Mouse (Mus musculus): ENCODE measurements around the gene Reg3d. TPM values are rescaled to one million over a fixed set of nuclear protein-coding genes. Genes with fewer than 3 reads are reported as not detected.
"Not testable (repeated sequence)": the region's sequence is repeated elsewhere in the genome, so short reads cannot be mapped to it uniquely, and the experiment has no call there.

Gene Reg3d
- not detected in 2 replicates for polyA plus RNA-seq (2014; fragmentation: Nextera tagmentation; extraction: Ambion mirVana)

DNA sequence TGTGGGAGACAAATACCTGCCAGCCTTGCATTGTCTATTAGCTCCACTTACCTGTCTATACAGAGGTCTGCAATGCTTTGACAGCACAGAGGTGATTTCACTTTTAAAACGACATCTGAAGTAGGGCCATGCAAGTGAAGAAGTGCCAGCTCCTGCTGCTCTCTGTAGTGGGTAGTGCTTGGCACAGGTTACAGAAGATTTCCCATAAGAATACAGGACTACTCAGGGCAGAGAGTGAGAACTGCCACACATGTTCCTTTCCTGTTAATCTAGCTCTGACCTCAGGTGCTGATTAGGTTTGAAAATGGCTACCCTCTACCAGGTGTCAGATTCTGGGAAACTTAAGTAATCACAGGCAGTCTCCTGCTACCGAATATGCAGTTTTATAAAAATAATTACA, at the start of gene Reg3d:
Gene Reg3d, minus strand, starts transcription at position 101 of the 400 bp plus-strand sequence.
- Histone ChIP-seq H3K9me3 (ENCODE audit: control insufficient read depth, low read length) (no peaks in the 10 kb centered on the region), H3K9ac (replicated peaks; ENCODE audit: low read length) (no peak within 1 kb of the TSS), H3K4me3 (replicated peaks; ENCODE audit: low read depth, low read length) (no peak within 1 kb of the TSS), H3K36me3 (ENCODE audit: control insufficient read depth, insufficient read depth, low read length) (no peaks in the 10 kb centered on the region), H3K27ac (replicated peaks; ENCODE audit: low read depth, low read length) (no peak within 1 kb of the TSS), H3K27me3 (ENCODE audit: control insufficient read depth, insufficient read depth, low read length) (no peaks in the 10 kb centered on the region), H3K4me1 (ENCODE audit: control insufficient read depth, insufficient read depth, low read length) (no peaks in the 10 kb centered on the region), H3K4me2 (ENCODE audit: low read length) (no peak within 1 kb of the TSS)
- ATAC-seq (ENCODE audit: low FRiP score, low TSS enrichment) (no peak), DNase-seq (no peak)
- 85% methylated on average over 2 of the region's 2 CpGs for WGBS

DNA sequence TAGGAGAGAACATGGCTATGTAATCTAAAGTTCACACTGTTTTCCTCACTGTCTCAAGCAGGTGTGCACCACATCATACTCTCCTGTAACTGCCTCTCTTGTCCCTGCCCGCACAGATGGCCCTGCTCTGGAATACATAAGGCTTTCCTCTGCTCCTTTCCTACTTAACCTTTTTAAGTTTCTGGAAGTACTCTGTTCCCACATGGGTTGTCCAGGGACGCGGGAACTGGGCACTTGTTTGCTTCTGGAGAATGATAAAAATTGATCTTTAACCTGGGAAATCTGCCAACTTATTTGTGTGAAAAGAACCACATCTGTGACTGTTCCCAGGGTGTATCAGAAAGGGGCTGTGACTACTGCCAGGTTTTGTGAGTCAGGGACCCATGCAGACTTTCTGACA, 46.8 kb upstream of the Reg3d start:
- Histone ChIP-seq H3K4me3 (replicated peaks; ENCODE audit: low read depth, low read length) (no peak overlapping the region), H3K36me3 (ENCODE audit: control insufficient read depth, insufficient read depth, low read length) (no peaks in the 10 kb centered on the region), H3K4me2 (ENCODE audit: low read length) (no peak overlapping the region), H3K27ac (replicated peaks; ENCODE audit: low read depth, low read length) (no peak overlapping the region), H3K9me3 (ENCODE audit: control insufficient read depth, low read length) (no peaks in the 10 kb centered on the region), H3K4me1 (ENCODE audit: control insufficient read depth, insufficient read depth, low read length) (no peaks in the 10 kb centered on the region), H3K27me3 (ENCODE audit: control insufficient read depth, insufficient read depth, low read length) (no peaks in the 10 kb centered on the region), H3K9ac (replicated peaks; ENCODE audit: low read length) (no peak overlapping the region)
- DNase-seq (no peak), ATAC-seq (ENCODE audit: low FRiP score, low TSS enrichment) (no peak)
- WGBS, result 89% methylated on average over 3 of the region's 3 CpGs

DNA sequence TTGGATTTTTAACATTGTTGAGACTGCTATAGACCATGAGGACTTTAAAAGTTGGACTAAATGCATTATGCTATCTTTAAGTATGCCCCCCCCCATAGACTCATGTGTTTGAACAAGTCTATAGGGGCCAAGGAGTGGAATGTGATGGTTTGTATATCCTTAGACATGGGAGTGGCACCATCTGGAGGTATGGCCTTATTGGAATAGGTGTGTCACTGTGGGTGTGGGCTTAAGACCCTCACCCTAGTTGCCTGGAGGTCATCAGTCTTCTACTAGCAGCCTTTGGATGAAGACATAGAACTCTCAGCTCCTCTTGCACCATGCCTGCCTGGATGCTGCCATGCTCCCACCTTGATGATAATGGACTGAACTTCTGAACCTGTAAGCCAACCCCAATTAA, 43.7 kb upstream of the Reg3d start, which contains the start of gene Reg1:
Gene Reg1, plus strand, starts transcription at position 301 of the 400 bp plus-strand sequence.
- H3K36me3 ChIP-seq (ENCODE audit: control insufficient read depth, insufficient read depth, low read length); DNase-seq; H3K4me1 ChIP-seq (ENCODE audit: control insufficient read depth, insufficient read depth, low read length); H3K9me3 ChIP-seq (ENCODE audit: control insufficient read depth, low read length); H3K27me3 ChIP-seq (ENCODE audit: control insufficient read depth, insufficient read depth, low read length); H3K4me3 ChIP-seq (replicated peaks; ENCODE audit: low read depth, low read length); H3K27ac ChIP-seq (replicated peaks; ENCODE audit: low read depth, low read length); H3K4me2 ChIP-seq (ENCODE audit: low read length); H3K9ac ChIP-seq (replicated peaks; ENCODE audit: low read length); ATAC-seq (ENCODE audit: low FRiP score, low TSS enrichment): not testable (repeated sequence)

DNA sequence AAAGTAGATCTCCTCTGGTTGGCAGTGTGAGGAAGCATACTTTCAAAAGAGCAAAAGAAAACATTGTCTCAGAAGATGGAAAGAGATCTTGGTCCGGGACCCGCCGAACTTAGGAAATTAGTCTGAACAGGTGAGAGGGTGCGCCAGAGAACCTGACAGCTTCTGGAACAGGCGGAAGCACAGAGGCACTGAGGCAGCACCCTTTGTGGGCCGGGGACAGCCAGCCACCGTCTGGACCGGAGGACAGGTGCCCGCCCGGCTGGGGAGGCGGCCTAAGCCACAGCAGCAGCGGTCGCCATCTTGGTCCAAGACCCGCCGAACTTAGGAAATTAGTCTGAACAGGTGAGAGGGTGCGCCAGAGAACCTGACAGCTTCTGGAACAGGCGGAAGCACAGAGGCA, 16.7 kb upstream of the Reg3d start, which contains the start of gene Reg2:
Gene Reg2, plus strand, starts transcription at position 301 of the 400 bp plus-strand sequence.
- H3K9ac ChIP-seq (replicated peaks; ENCODE audit: low read length); H3K36me3 ChIP-seq (ENCODE audit: control insufficient read depth, insufficient read depth, low read length); DNase-seq; H3K4me1 ChIP-seq (ENCODE audit: control insufficient read depth, insufficient read depth, low read length); ATAC-seq (ENCODE audit: low FRiP score, low TSS enrichment); H3K4me2 ChIP-seq (ENCODE audit: low read length); H3K9me3 ChIP-seq (ENCODE audit: control insufficient read depth, low read length); H3K27ac ChIP-seq (replicated peaks; ENCODE audit: low read depth, low read length); H3K4me3 ChIP-seq (replicated peaks; ENCODE audit: low read depth, low read length); H3K27me3 ChIP-seq (ENCODE audit: control insufficient read depth, insufficient read depth, low read length): not testable (repeated sequence)
- 96% methylated on average over 4 of the region's 17 CpGs for WGBS

DNA sequence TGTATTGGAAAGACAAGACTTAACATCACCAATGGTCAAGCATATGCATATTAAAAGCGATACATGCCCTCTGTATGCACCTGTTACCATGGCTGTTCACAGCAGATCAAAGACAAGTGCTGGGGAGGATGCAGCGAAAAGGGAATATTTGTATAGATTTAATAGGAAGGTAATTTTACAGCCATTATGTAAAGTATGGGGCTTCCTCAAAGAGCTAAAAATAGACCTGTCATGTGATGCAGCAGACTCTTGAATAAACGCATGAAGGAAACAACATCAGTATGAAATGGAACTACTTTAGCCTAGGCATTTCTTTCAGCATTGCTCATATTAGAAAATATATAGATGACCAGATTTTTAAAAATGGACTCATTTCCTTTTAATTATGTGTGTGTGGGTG, 6.9 kb upstream of the Reg3d start:
- Histone ChIP-seq H3K36me3 (ENCODE audit: control insufficient read depth, insufficient read depth, low read length) (no peaks in the 10 kb centered on the region), H3K9ac (replicated peaks; ENCODE audit: low read length) (no peak overlapping the region), H3K4me3 (replicated peaks; ENCODE audit: low read depth, low read length) (no peak overlapping the region), H3K27ac (replicated peaks; ENCODE audit: low read depth, low read length) (no peak overlapping the region), H3K27me3 (ENCODE audit: control insufficient read depth, insufficient read depth, low read length) (no peaks in the 10 kb centered on the region), H3K9me3 (ENCODE audit: control insufficient read depth, low read length) (no peaks in the 10 kb centered on the region), H3K4me1 (ENCODE audit: control insufficient read depth, insufficient read depth, low read length) (no peaks in the 10 kb centered on the region), H3K4me2 (ENCODE audit: low read length) (no peak overlapping the region)
- 77% methylated on average over 3 of the region's 3 CpGs for WGBS
- DNase-seq (peak; percentile 2), ATAC-seq (ENCODE audit: low FRiP score, low TSS enrichment) (no peak)

DNA sequence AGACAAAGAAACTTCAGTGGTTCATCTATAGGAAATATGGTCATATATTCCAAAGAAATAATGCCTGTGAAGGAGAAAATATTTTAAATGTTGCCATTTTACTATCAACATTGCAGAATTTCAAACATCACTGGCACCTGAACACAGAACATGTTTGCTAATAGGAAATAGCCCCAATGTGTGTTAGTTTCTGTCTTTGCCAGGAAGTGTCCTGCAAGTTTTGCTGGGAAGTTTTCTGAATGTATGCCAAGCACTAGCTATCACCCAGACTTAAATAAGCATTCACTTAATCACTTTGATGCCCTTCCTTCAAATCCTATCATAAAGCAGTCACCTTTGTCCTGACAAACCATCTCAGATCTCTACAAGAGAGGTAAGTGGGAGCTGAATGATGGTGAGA, 1.7 kb upstream of the Reg3d start, which contains the start of gene Reg3a:
Gene Reg3a, plus strand, starts transcription at position 301 of the 400 bp plus-strand sequence.
- H3K9ac ChIP-seq (replicated peaks; ENCODE audit: low read length), result no peak within 1 kb of the TSS
- H3K4me1 ChIP-seq (ENCODE audit: control insufficient read depth, insufficient read depth, low read length), result no peaks in the 10 kb centered on the region
- H3K27me3 ChIP-seq (ENCODE audit: control insufficient read depth, insufficient read depth, low read length), result no peaks in the 10 kb centered on the region
- no peak within 1 kb of the TSS for H3K27ac ChIP-seq (replicated peaks; ENCODE audit: low read depth, low read length)
- DNase-seq (no peak), ATAC-seq (ENCODE audit: low FRiP score, low TSS enrichment) (no peak)
- no peak within 1 kb of the TSS for H3K4me2 ChIP-seq (ENCODE audit: low read length)
- H3K4me3 ChIP-seq (replicated peaks; ENCODE audit: low read depth, low read length), result no peak within 1 kb of the TSS
- H3K36me3 ChIP-seq (ENCODE audit: control insufficient read depth, insufficient read depth, low read length), result no peaks in the 10 kb centered on the region
- no peaks in the 10 kb centered on the region for H3K9me3 ChIP-seq (ENCODE audit: control insufficient read depth, low read length)

DNA sequence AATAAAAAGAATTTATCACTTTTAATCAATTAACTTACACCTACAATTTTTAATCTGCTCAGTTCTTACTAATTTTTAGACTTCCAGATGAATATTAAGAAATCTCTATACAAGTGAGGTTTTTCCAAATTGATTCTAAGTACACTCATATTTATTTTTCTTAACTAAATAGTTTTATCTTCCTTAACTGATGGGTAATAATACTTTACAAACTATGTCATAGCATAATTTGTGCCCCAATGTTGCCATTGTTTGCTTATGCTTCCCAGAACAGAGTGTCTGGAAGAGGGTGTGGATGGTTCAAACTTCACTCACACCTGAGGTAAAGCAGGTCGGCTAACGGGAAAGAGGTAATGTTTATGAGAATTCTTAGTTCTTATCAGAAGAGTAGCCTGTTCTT, 8.3 kb downstream of the Reg3d start, which contains the start of gene Reg3b:
Gene Reg3b, plus strand, starts transcription at position 301 of the 400 bp plus-strand sequence.
- no peak within 1 kb of the TSS for H3K9ac ChIP-seq (replicated peaks; ENCODE audit: low read length)
- ATAC-seq (ENCODE audit: low FRiP score, low TSS enrichment), result no peak
- H3K9me3 ChIP-seq (ENCODE audit: control insufficient read depth, low read length), result no peaks in the 10 kb centered on the region
- H3K27ac ChIP-seq (replicated peaks; ENCODE audit: low read depth, low read length), result no peak within 1 kb of the TSS
- H3K4me3 ChIP-seq (replicated peaks; ENCODE audit: low read depth, low read length), result no peak within 1 kb of the TSS
- no peaks in the 10 kb centered on the region for H3K4me1 ChIP-seq (ENCODE audit: control insufficient read depth, insufficient read depth, low read length)
- no peak for DNase-seq
- H3K4me2 ChIP-seq (ENCODE audit: low read length), result no peak within 1 kb of the TSS
- H3K36me3 ChIP-seq (ENCODE audit: control insufficient read depth, insufficient read depth, low read length), result no peaks in the 10 kb centered on the region
- no peaks in the 10 kb centered on the region for H3K27me3 ChIP-seq (ENCODE audit: control insufficient read depth, insufficient read depth, low read length)
- 96% methylated on average over 2 of the region's 2 CpGs for WGBS

DNA sequence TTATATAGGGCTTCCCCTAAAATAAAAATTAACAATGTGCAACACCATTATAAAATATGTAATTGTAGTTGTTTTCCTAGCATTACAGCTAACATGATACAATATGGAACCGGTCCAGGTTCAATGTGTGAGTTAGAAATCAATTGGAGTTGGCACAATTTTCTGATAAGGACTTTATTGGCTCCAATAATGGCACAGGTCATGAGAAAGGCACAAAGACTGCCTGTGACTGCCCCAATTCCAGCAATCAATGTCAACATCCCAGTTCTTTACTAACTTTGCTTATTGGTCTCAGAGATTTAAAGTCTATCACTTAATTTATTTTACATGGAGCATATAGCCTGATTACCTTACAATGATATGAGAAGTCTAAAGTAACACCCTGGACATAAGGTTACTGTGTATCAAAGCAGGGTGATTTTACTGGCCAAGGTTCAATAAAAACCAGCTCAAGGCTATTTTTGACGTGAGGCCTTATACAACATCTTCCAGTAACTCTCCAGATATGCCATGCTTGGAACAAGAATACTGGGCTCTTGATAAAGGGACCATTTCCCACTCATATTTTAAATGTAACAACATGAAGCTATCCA, 16.6 kb downstream of the Reg3d start:
- H3K9ac ChIP-seq (replicated peaks; ENCODE audit: low read length), result no peak overlapping the region
- DNase-seq (no peak), ATAC-seq (ENCODE audit: low FRiP score, low TSS enrichment) (no peak)
- no peaks in the 10 kb centered on the region for H3K27me3 ChIP-seq (ENCODE audit: control insufficient read depth, insufficient read depth, low read length)
- no peak overlapping the region for H3K4me2 ChIP-seq (ENCODE audit: low read length)
- H3K27ac ChIP-seq (replicated peaks; ENCODE audit: low read depth, low read length), result no peak overlapping the region
- 76% methylated on average over 2 of the region's 2 CpGs for WGBS
- H3K36me3 ChIP-seq (ENCODE audit: control insufficient read depth, insufficient read depth, low read length), result no peaks in the 10 kb centered on the region
- no peaks in the 10 kb centered on the region for H3K4me1 ChIP-seq (ENCODE audit: control insufficient read depth, insufficient read depth, low read length)
- H3K4me3 ChIP-seq (replicated peaks; ENCODE audit: low read depth, low read length), result no peak overlapping the region
- H3K9me3 ChIP-seq (ENCODE audit: control insufficient read depth, low read length), result no peaks in the 10 kb centered on the region

DNA sequence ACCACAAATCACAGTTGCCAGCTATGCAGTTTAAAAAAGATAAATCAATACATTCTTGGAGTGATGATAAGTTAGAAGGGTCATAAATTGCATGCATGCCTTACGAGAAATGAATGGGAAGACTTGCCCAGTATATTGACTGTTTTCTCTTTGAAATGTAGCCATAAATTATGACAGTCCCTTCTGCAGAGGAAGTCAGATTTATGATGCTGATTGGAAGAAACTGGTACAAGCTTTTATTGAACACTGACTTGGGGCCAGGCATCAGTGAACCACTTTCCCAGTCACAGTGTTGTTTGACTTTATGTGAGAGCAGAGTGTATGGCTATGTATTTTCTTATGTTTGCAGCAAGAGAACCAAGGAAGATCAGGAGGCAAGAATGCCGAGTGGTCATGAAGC, 37.0 kb downstream of the Reg3d start:
- Histone ChIP-seq H3K27ac (replicated peaks; ENCODE audit: low read depth, low read length) (no peak overlapping the region), H3K36me3 (ENCODE audit: control insufficient read depth, insufficient read depth, low read length) (no peaks in the 10 kb centered on the region), H3K4me2 (ENCODE audit: low read length) (no peak overlapping the region), H3K9ac (replicated peaks; ENCODE audit: low read length) (no peak overlapping the region), H3K4me1 (ENCODE audit: control insufficient read depth, insufficient read depth, low read length) (no peaks in the 10 kb centered on the region), H3K27me3 (ENCODE audit: control insufficient read depth, insufficient read depth, low read length) (no peaks in the 10 kb centered on the region), H3K4me3 (replicated peaks; ENCODE audit: low read depth, low read length) (no peak overlapping the region), H3K9me3 (ENCODE audit: control insufficient read depth, low read length) (no peaks in the 10 kb centered on the region)
- ATAC-seq (ENCODE audit: low FRiP score, low TSS enrichment), result no peak
- no peak for DNase-seq
- 87% methylated on average over 2 of the region's 2 CpGs for WGBS
